Mouse (Mus musculus) kidney, adult 8-10 months (tissue): ENCODE results near the gene D430041D05Rik.
"Not testable (repeated sequence)": the region's sequence is repeated elsewhere in the genome, so short reads cannot be mapped to it uniquely, and the experiment has no call there.

Source experiments
- DNase-seq, 2 experiments: peaks; one replicate each; pipeline ENCODE4 v3.0.0; 2022

Gene D430041D05Rik

GRCm38 (mm10) chr2:104145983-104146382 lies 264.8 kb downstream of the D430041D05Rik start:
- no peak for DNase-seq

GRCm38 (mm10) chr2:104144004-104144403 lies 266.8 kb downstream of the D430041D05Rik start:
- no peak for DNase-seq

GRCm38 (mm10) chr2:104142140-104142539 lies 268.7 kb downstream of the D430041D05Rik start:
- no peak for DNase-seq

- DNase-seq = no peak
These were observed 274.9 kb downstream of the D430041D05Rik start for GRCm38 (mm10) chr2:104135920-104136319.

- peak; percentile 72 to 73 for DNase-seq
These were observed 276.4 kb downstream of the D430041D05Rik start for GRCm38 (mm10) chr2:104134150-104135056.

- DNase-seq = no peak
These were observed 277.6 kb downstream of the D430041D05Rik start for GRCm38 (mm10) chr2:104133042-104133810.

- DNase-seq = no peak
These were observed 278.4 kb downstream of the D430041D05Rik start for GRCm38 (mm10) chr2:104132266-104132859.

- DNase-seq = peak in 1 of 2 experiments; percentile 37
These were observed 279.8 kb downstream of the D430041D05Rik start for GRCm38 (mm10) chr2:104130969-104131368.

GRCm38 (mm10) chr2:104130165-104130564 lies 280.6 kb downstream of the D430041D05Rik start:
- DNase-seq = no peak

GRCm38 (mm10) chr2:104128803-104129531 lies 281.8 kb downstream of the D430041D05Rik start:
- peak; percentile 27 to 40 for DNase-seq

- no peak for DNase-seq
These were observed 286.7 kb downstream of the D430041D05Rik start for GRCm38 (mm10) chr2:104124071-104124470.

- DNase-seq = peak in 1 of 2 experiments; percentile 36
These were observed 287.3 kb downstream of the D430041D05Rik start for GRCm38 (mm10) chr2:104123540-104123939.

- DNase-seq = peak; percentile 92 to 95
These were observed 288.1 kb downstream of the D430041D05Rik start, which contains the start of gene A930018P22Rik for GRCm38 (mm10) chr2:104122505-104123378. Gene A930018P22Rik, plus strand, starts transcription at chr2:104122769.

- peak in 1 of 2 experiments; percentile 19 for DNase-seq
These were observed 288.9 kb downstream of the D430041D05Rik start for GRCm38 (mm10) chr2:104121681-104122504.

GRCm38 (mm10) chr2:104120312-104120711 lies 290.5 kb downstream of the D430041D05Rik start:
- DNase-seq = no peak

- no peak for DNase-seq
These were observed 291.7 kb downstream of the D430041D05Rik start for GRCm38 (mm10) chr2:104119097-104119496.

- not testable (repeated sequence) for DNase-seq
These were observed 293.6 kb downstream of the D430041D05Rik start for GRCm38 (mm10) chr2:104117173-104117572.

GRCm38 (mm10) chr2:104114898-104115297 lies 295.9 kb downstream of the D430041D05Rik start:
- DNase-seq = no peak

GRCm38 (mm10) chr2:104113563-104113962 lies 297.2 kb downstream of the D430041D05Rik start:
- not testable (repeated sequence) for DNase-seq

GRCm38 (mm10) chr2:104111170-104111797 lies 299.5 kb downstream of the D430041D05Rik start:
- DNase-seq = not testable (repeated sequence)
